Mouse (Mus musculus) C2C12 (cell line): Measurements from ENCODE around the gene Gm6034. TPM values are rescaled to one million over a fixed set of nuclear protein-coding genes. Genes with fewer than 3 reads are reported as not detected.
"Not testable (repeated sequence)": the region's sequence is repeated elsewhere in the genome, so short reads cannot be mapped to it uniquely, and the experiment has no call there.

Experiments
- H3K27me3 ChIP-seq: one replicate; pipeline ENCODE4 v1.6.1; 2011; ENCODE audit not compliant: control insufficient read depth, insufficient read depth, insufficient read length
- H3K36me3 ChIP-seq: one replicate; pipeline ENCODE4 v1.6.1; 2011; ENCODE audit not compliant: control insufficient read depth, insufficient read depth
- H3K4me3 ChIP-seq: one replicate; pipeline ENCODE4 v1.5.1; 2011; ENCODE audit warnings: mild to moderate bottlenecking, control low read depth; ENCODE audit not compliant: poor library complexity, insufficient read depth, severe bottlenecking
- H3K79me2 ChIP-seq: one replicate; pipeline ENCODE4 v1.6.1; 2011; ENCODE audit not compliant: control insufficient read depth, insufficient read depth
- H3K79me3 ChIP-seq: one replicate; pipeline ENCODE4 v1.6.1; 2011; ENCODE audit warnings: low read depth, control low read depth
- H3ac ChIP-seq: one replicate; pipeline ENCODE3; 2011; ENCODE audit warnings: low read depth; ENCODE audit not compliant: control insufficient read depth, insufficient read length
- CEBPB ChIP-seq: IDR thresholded peaks from one replicate; pipeline ENCODE4 v1.6.1; 2011; ENCODE audit warnings: low read depth, mild to moderate bottlenecking, control low read depth, moderate library complexity
- CTCF ChIP-seq: IDR thresholded peaks from one replicate; pipeline ENCODE4 v1.5.1; 2011; ENCODE audit not compliant: control insufficient read depth, insufficient read depth, insufficient read length
- FOSL1 ChIP-seq: IDR thresholded peaks from one replicate; pipeline ENCODE4 v1.8.0; 2011; ENCODE audit warnings: mild to moderate bottlenecking, low read length; ENCODE audit not compliant: poor library complexity, insufficient read depth, severe bottlenecking
- MAX ChIP-seq: IDR thresholded peaks from one replicate; pipeline ENCODE4 v1.6.1; 2011; ENCODE audit warnings: mild to moderate bottlenecking, control low read depth
- MYOD1 ChIP-seq: IDR thresholded peaks from one replicate; pipeline ENCODE4 v1.6.1; 2011; ENCODE audit warnings: low read depth; ENCODE audit not compliant: control insufficient read depth, insufficient read length
- MYOG ChIP-seq: IDR thresholded peaks from one replicate; pipeline ENCODE4 v1.6.1; 2011; ENCODE audit not compliant: control insufficient read depth, insufficient read length; ENCODE audit errors: extremely low read depth
- USF1 ChIP-seq: IDR thresholded peaks from one replicate; pipeline ENCODE4 v1.6.1; 2011; ENCODE audit warnings: low read depth, mild to moderate bottlenecking, control low read depth, moderate library complexity
- polyA plus RNA-seq: library from polyadenylated mRNA; unstranded; fragments of >200 nt; fragmentation: generic; extraction: Trizol; gene quantifications from one replicate; pipeline ENCODE4 v1.2.1, GENCODE M21; 2012; ENCODE audit warnings: missing spikeins

Gene Gm6034
- polyA plus RNA-seq, 1 experiment: not detected

DNA sequence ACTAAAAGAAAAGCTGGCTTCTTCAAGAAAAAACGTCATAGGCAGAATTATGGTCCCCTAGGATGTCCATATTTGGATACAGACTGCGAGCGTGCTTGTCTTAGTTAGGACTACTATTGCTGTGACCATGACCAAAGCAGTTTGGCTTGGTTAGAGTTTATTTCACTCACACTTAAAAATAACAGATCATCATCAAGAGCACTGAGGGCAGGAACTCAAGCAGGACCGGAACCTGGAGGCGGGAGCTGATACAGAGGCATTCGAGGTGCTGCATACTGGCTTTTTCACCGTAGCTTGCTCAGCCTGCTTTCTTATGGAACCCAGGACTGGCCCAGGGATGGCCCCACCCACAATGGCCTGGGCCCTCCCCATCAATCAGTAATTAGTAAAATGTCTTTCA is 39.4 kb upstream of the Gm6034 start:
- Histone ChIP-seq H3K27me3 (no peaks in the 10 kb centered on the region), H3K79me3 (peaks cover 66% of the 10 kb centered on the region), H3K4me3 (no peak overlapping the region), H3ac (no peak overlapping the region), H3K36me3 (peaks cover 19% of the 10 kb centered on the region), H3K79me2 (peaks cover 77% of the 10 kb centered on the region)
- TF ChIP-seq FOSL1 (no peak), CTCF (no peak), MYOG (no peak), CEBPB (no peak), MYOD1 (no peak), MAX (no peak), USF1 (no peak)

DNA sequence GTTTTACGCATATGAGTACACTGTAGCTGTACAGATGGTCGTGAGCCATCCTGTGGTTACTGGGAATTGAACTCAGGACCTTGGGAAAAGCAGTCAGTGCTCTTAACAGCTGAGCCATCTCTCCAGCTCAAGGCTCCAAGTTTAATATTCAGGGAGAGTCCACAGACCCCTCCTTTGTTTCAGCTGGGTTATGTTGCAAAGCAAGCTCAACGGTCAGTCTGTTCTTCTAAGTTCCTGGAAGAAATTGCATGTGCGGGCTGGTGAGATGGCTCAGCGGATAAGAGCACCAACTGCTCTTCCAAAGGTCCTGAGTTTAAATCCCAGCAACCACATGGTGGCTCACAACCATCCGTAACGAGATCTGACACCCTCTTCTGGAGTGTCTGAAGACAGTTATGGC is 38.4 kb upstream of the Gm6034 start:
- peaks cover 56% of the 10 kb centered on the region for H3K79me3 ChIP-seq
- not testable (repeated sequence) for H3K27me3 ChIP-seq, H3K4me3 ChIP-seq, H3ac ChIP-seq
- H3K79me2 ChIP-seq: peaks cover 66% of the 10 kb centered on the region
- peaks cover 19% of the 10 kb centered on the region for H3K36me3 ChIP-seq

DNA sequence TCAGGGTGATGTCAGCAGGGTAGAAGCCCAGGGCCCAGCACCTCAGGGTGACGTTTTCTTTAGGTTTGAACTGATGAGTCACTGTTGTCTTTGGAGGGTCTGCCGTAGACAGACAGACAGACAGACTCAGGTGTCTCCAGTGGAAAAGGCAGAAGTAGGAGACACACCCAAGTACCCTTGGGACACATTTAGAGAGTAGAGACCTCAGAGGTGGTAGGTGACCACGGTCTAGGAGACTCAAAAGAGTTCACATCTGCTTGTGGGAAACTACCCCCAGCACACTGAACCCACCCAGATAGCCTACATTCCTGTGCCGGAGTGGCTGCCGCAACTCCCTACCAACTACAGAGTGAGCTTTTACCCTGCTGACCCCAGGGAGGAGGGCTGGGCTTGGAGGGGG is 27.8 kb upstream of the Gm6034 start:
- H3K79me2 ChIP-seq: peaks cover 60% of the 10 kb centered on the region
- no peak overlapping the region for H3K4me3 ChIP-seq
- H3ac ChIP-seq: no peak overlapping the region
- no peaks in the 10 kb centered on the region for H3K36me3 ChIP-seq
- no peak for TF ChIP-seq MYOG
- no peak for TF ChIP-seq CEBPB
- no peak for TF ChIP-seq FOSL1
- TF ChIP-seq MYOD1: no peak
- TF ChIP-seq MAX: no peak
- TF ChIP-seq CTCF: no peak
- no peak for TF ChIP-seq USF1
- no peaks in the 10 kb centered on the region for H3K27me3 ChIP-seq
- peaks cover 38% of the 10 kb centered on the region for H3K79me3 ChIP-seq

DNA sequence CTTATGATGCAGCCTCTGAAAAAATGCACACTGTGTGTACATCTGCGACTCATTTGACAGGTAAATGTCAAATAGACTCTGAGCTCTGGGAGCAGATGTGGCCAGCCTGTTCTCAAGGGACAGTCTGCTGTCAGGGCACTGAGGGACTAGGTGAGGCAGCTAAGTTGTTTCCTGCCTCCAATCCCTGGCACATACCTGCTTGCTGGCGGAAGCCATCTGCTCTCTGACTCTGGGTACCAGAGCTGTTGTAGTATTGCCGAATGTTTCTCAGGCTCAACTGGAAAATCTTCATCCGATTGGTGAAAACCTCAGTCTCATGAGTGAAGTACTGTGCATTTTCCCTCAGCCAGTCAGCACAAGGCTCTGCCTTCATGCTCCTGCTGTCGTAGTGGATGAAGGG is 25.7 kb upstream of the Gm6034 start:
- no peaks in the 10 kb centered on the region for H3K36me3 ChIP-seq
- H3K27me3 ChIP-seq: no peaks in the 10 kb centered on the region
- H3K79me2 ChIP-seq: peaks cover 81% of the 10 kb centered on the region
- H3ac ChIP-seq: no peak overlapping the region
- no peak for TF ChIP-seq MAX
- no peak for TF ChIP-seq FOSL1
- no peak for TF ChIP-seq MYOD1
- H3K79me3 ChIP-seq: peaks cover 53% of the 10 kb centered on the region
- no peak overlapping the region for H3K4me3 ChIP-seq

DNA sequence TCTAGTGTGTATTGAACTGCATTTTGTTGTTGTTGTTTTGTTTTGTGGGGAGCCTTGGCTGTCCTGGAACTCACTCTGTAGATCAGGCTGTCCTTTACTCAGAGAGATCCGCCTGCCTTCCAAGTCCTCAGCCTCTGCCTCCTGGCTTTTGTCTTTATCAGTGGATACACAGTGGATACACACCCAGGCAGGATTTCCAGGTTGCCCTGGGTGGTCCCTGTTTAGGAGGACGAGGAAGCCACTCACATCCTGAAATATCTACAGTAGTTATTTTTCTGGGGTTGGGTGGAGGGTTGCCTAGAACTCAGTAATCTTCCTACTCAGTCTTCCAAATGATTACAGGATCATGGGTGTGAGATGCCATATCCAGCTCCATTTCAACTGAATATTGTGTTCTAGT is 23.8 kb upstream of the Gm6034 start:
- H3ac ChIP-seq: no peak overlapping the region
- TF ChIP-seq MYOD1 (no peak), MYOG (no peak), CTCF (no peak), MAX (no peak), USF1 (no peak), CEBPB (no peak), FOSL1 (no peak)
- no peaks in the 10 kb centered on the region for H3K36me3 ChIP-seq
- no peaks in the 10 kb centered on the region for H3K27me3 ChIP-seq
- H3K4me3 ChIP-seq: no peak overlapping the region
- H3K79me2 ChIP-seq: peaks cover 95% of the 10 kb centered on the region
- H3K79me3 ChIP-seq: peaks cover 67% of the 10 kb centered on the region

DNA sequence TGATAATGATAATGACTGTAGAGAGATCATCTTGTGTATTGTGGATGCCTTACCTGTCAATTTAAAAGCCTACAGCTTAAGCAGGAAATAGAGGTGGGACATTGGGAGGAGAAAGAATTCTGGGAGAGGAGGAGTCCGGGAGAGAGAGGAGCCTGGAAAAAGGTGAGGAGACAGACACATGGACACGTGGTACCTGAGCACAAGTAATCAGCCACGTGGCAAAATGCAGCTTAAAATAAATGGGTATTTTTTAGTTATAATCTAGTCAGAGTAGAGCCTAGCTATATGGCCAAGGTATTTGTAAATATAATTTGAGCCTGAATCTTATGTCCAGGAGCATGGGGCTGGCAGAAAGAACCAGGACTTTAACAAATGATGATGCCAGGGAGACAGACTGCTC is 23.2 kb upstream of the Gm6034 start:
- Histone ChIP-seq H3K79me3 (peaks cover 64% of the 10 kb centered on the region), H3ac (no peak overlapping the region), H3K4me3 (no peak overlapping the region), H3K79me2 (peaks cover 91% of the 10 kb centered on the region), H3K27me3 (no peaks in the 10 kb centered on the region), H3K36me3 (no peaks in the 10 kb centered on the region)
- no peak for TF ChIP-seq USF1
- TF ChIP-seq MYOD1: no peak
- TF ChIP-seq CTCF: no peak
- TF ChIP-seq FOSL1: no peak
- no peak for TF ChIP-seq MYOG
- TF ChIP-seq MAX: no peak
- TF ChIP-seq CEBPB: no peak
